Mouse (Mus musculus) layer of hippocampus, adult 8-10 months (tissue): ENCODE measurements around the gene Tkfc. TPM values are rescaled to one million over a fixed set of nuclear protein-coding genes. Genes with fewer than 3 reads are reported as not detected.

Source experiments
- total RNA-seq, 4 experiments: library from RNA; stranded (reverse); gene quantifications; 2 replicates each; pipeline ENCODE4 v1.2.4; 2022

Tkfc gene
- total RNA-seq, 4 experiments from 2014 or later, result 15.3 to 21.4 (median 19.9) TPM

Other genes with a start within 250 kb of the Tkfc start
- 100 to 1,000 TPM; 241 to 317 (median 281) TPM for gene Syt7, start 216.6 kb downstream of the Tkfc start, total RNA-seq
- gene Lrrc10b, start 148.2 kb downstream of the Tkfc start, total RNA-seq, result 10 to 100 TPM; 47.8 to 70.9 (median 54.8) TPM
- 1 to 10 TPM; 1.4 to 3.4 (median 1.9) TPM for gene Ppp1r32, start 122.7 kb downstream of the Tkfc start, total RNA-seq
- 10 to 100 TPM; 75.6 to 85.5 (median 83.0) TPM for gene Cpsf7, start 80.4 kb downstream of the Tkfc start, total RNA-seq
- gene Sdhaf2, start 79.5 kb downstream of the Tkfc start, total RNA-seq, result 10 to 100 TPM; 48.8 to 64.9 (median 58.2) TPM
- 10 to 100 TPM; 10.1 to 14.1 (median 13.3) TPM for gene Tmem216, start 49.4 kb downstream of the Tkfc start, total RNA-seq
- gene Cyb561a3, start 28.5 kb downstream of the Tkfc start, total RNA-seq, result 10 to 100 TPM in 3 of 4 experiments, 1 to 10 TPM in 1; 9.8 to 15.8 (median 12.8) TPM
- 10 to 100 TPM; 12.8 to 19.3 (median 15.4) TPM for gene Tmem138, start 28.3 kb downstream of the Tkfc start, total RNA-seq
- 100 to 1,000 TPM; 191 to 201 (median 197) TPM for gene Ddb1, start 327 bp downstream of the Tkfc start, total RNA-seq
- under 1 TPM; 0.64 to 0.96 (median 0.86) TPM for gene Vwce, start 28.6 kb upstream of the Tkfc start, total RNA-seq
- gene Pga5, start 72.4 kb upstream of the Tkfc start, total RNA-seq, result not detected
- gene Vps37c, start 83.1 kb upstream of the Tkfc start, total RNA-seq, result 10 to 100 TPM; 18.0 to 22.6 (median 20.7) TPM
- under 1 TPM in 3 of 4 experiments, not detected in 1; 0.14 to 0.59 (median 0.58) TPM for gene Cd5, start 133.3 kb upstream of the Tkfc start, total RNA-seq
- gene Cd6, start 224.4 kb upstream of the Tkfc start, total RNA-seq, result under 1 TPM in 3 of 4 experiments, not detected in 1; 0.16 to 0.20 (median 0.18) TPM
- gene Slc15a3, start 234.1 kb upstream of the Tkfc start, total RNA-seq, result 10 to 100 TPM in 2 of 4 experiments, 1 to 10 TPM in 2; 1.1 to 19.4 (median 6.8) TPM